Mouse (Mus musculus): ENCODE measurements around the gene Dixdc1.

Gene Dixdc1

DNA sequence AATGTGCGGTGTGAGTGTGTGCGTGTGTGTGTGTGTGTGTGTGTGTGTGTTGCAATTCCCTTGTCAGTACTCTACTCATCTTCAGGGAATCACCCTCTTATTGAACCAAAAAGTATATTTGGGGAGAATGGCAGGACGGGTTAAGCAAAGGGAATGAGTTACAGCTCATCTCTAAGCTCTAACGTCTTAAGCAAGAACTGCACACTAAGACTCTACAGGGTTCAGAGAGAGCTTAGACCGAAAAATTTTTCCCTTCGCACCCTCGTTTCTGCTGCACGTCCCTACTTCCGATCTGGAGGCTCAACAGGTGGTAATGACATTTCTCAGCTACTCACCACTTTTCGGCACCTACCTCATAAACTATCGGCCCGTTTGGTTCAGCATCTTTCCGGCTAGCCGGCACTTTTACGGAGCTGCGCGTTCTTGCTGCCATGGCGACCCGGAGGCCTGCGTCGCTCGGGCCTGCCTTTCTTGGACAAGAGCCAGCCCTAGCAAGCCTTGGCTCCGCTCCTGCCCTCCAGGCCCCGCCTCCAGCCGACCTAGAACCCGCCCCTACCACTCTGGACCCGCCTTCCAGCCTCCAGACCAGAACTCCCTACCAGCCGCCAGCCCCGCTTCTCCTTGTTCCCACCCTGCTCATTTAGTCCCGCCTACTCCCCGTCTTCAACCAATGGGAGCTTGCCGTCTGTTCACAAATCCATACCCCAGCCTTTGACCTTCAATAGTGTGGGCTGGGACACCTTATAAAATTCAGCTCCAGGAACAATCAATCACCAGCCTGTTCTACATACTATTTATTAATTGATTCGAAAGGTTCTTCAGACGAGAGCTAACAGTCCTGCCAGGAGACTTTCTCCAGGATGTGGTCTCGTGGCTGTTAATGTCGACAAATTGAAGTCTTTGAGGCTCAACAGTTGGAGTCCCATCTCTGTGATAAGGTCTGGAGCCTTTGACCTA is at the start of gene Dixdc1:
Dixdc1 (minus strand) TSS at position 604 of the 957 bp plus-strand sequence.
- in situ Hi-C loops (cut with MboI, MseI): no loop called here

DNA sequence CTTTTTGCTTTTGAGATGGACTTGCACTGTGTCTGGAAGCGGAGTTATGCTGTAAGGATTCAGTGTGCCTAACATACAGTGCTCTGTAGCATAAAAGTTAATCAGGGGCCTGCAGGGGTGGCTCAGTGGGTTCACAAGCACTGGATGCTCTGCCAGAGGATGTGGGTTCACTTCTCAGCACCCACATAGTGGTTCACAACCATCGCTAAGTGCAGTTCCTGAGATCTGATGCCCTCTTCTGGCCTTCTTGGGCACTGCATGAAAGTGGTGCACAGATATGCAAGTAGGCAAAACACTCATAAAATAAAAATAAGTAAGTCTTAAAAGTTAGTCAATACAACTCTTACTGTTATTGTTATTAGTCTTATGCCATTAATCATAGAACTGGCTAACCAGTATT is 42.8 kb upstream of the Dixdc1 start:
- in situ Hi-C loops (cut with MboI, MseI): loop anchor here in 1 of 2 experiments (10.0 kb wide), 1 partner anchor 1267 kb away; no protein-coding TSS in a partner anchor

DNA sequence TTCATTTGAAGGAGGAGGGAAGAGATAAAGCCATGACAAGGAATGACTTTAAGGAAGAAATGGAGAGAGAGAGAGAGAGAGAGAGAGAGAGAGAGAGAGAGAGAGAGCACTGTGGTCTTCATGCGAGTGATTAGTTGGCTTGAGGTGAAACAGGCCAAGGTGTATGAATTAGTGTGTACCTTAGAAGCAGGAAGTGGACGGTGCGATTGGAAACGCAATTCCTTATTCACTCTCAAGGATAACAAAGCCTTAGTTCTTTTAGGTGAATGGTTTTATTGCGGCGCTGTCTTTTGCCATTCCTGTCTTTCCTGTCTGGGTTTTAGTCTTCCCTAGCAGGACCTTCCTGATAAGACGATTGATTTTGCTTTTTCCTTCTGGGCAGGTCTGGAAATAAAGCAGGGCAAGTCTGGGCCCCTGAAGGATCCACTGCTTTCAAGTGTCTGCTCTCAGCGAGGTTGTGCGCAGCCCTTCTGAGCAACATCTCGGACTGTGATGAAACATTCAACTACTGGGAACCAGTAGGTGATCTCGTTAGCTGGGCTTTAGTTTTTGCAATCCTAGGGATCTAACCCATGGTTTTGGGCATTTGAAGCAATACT is 36.9 kb upstream of the Dixdc1 start:
- in situ Hi-C loops (cut with MboI, MseI): no loop called here

DNA sequence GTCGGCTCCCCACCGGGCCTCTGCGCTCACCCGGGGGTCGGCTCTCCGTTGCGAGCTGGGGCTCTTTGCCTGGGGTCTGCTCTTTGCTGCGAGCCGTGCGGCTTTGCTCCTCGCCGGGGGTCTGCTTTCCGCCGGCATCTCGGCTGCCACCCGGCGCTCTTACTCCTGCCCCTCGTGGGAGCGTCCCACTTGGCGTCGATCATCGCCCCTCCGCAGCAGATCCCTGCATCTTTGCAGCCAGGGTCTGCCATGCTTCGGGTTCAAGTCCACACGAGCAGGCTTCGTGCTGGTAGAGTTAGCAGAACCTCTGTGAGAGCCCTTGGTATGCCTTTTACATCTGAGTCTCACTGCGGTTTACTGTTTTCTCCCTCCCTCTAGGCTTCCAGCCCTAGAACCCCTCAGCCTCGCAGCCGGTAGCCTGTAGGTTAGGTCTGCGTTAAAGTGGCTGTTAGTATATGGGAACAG is 36.4 kb upstream of the Dixdc1 start:
- in situ Hi-C loops (cut with MboI, MseI): no loop called here

DNA sequence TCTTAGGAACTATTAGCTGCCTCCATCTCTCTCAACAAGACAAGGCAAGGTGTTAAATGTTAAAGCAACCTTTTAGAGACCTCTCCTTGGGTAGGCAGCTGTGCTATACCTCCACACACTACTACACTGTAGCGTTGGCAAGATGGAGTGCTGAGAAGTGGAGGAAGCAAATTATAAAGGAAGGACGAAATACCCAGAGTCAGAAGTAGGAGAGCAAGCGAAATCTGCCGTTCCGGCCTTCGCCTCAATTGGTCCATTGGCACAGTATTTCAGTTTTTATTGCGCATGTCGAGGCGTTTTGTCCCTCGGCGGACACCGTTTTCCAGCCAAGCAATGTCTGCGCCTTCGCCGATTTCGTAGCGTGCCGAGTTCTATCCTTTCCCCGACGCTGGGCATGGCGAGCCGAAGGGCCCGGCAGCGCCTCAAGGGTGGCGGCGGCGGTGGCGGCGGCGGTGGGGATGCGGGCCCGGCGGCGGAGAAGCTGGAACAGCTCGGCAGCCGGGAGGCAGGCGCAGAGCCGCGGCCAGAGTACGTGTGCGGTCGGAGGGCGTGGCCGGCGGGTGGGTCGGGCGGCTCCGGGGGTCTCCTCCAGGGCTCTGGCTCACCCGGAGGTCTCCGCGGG is 35.8 kb upstream of the Dixdc1 start, which contains the start of the genes Alg9 and 1110032A03Rik:
Alg9 (plus strand) TSS at position 29 of the 622 bp plus-strand sequence.
1110032A03Rik (minus strand) TSS at position 530 of the 622 bp plus-strand sequence.
- in situ Hi-C loops (cut with MboI, MseI): no loop called here

DNA sequence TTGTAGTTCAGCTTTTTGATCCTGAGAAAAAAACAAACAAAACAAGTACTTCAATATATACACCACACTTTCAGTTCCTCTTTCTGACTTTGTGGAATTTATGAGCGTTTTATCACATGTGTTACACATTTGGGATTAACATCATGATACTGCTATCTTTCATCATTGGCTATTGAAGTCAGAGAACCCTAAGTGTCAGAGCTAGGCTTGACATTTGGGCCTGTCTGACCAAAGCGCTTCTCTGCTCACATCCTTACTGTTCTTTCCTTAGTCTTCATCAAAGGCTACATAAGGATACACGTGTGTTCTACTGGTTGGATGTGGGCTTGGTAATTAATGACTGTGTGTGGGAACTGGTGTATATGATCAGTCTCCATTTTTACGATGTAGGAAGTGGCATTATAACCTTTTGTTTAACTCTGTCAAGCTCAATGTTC is 34.7 kb upstream of the Dixdc1 start:
- in situ Hi-C loops (cut with MboI, MseI): no loop called here

DNA sequence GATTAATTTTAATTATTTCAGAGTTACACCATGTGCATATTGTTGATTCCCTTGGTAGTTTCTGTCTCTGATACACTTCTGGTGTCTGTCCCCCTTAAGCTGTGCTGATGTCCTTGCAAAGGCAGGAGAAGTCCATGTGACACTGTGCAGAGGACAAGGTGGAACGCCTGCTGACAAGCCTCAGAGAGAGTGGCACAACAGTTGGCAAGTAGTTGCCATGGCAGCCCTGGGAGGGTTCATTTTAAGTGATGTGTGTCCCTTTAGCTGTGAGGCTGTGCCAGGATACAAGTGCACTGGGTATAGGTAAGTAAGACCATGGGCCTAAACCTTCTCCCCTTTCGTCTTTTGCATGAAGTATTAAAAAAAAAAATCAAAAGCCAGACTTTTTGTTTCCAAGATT is 30.7 kb upstream of the Dixdc1 start:
- in situ Hi-C loops (cut with MboI, MseI): no loop called here

DNA sequence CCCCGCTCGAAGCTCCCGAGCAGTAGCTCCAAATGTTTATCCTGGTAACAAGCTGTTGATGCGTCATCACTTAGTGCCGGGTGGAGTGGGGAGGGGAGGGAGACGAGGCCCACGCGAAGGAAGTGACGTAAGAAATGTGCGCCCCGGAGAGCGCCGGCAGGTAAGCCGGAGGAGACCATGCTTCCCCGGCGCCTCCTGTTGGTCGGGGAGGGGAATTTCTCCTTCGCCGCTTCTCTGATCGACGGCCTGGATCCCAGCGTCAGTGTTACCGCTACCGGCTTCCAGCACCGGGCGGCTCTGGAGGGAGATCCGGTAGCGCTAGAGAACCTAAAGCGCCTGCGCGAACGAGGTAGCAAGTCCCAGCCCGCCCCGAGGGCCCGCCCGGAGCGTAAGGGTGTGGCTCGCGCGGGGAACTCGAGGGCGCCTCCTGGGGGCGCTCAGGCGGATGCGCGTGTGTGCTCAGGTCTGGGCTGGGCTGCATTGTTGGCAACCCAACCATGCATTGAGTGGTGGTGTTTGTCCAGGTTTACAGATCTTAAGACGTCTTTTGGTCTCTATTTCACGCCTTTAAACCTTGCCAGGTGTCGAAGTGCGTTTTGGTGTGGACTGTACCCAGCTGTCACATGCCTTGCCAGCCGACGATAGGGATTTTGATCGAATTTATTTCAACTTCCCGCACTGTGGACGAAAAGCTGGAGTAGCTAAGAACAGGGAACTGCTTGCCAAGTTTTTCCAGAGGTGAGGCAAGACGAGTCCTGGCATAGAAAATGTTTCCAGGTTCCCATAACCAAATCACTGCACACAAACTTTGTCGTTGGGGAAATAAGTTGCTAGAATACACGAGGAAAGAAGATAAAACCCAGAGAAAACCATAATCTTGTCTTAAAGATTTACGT is 29.0 kb upstream of the Dixdc1 start, which contains the start of gene Fdxacb1:
Fdxacb1 (plus strand) TSS at position 130 of the 896 bp plus-strand sequence.
- in situ Hi-C loops (cut with MboI, MseI): no loop called here

DNA sequence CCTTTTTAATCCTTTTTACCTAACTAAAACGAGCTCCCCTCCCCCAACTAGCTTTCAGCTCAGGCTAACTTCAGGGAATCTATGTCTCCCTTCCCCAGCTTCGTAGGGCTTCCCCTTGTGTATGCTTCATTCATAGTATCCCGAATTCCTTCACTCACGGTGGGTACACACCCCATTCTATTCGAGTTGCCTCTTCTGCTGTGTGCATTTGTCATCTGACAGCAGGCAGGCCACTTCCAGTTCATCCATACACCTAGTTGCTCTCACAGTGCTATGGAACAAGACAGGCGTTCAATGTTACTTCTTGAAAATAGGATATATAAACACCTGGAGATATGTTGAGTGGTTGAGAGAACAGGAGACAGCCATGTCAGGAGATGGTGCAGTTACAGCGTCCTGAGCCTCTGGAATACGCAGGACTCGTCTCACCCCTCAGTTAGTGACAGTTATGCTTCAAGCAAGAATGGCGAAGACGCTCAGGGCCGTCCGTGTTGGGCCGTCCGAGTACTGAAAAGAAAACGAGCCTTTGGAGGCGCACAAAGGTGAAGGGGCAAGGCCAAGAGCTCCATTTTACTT is 28.3 kb upstream of the Dixdc1 start:
- in situ Hi-C loops (cut with MboI, MseI): no loop called here

DNA sequence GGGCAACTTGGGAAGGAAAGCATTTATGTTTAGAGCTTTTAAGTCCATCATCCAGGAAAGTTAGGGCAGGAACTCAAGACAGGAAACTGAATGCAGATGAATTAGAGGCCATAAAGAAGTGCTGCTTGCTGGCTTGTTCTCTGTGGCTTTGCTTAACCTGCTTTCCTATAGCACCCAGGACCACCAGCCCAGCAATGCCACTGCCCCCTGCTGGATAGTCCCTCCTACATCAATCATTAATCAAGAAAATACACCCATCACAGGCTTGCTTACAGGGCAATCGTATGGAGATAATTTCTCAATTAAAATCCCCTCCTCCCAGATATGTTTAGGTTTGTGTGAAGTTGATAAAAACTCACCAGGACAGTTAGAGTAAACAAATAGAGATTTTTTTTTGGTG is 24.0 kb upstream of the Dixdc1 start:
- in situ Hi-C loops (cut with MboI, MseI): loop anchor here in 1 of 2 experiments (5.0 kb wide), 1 partner anchor 1271 kb away; no protein-coding TSS in a partner anchor

DNA sequence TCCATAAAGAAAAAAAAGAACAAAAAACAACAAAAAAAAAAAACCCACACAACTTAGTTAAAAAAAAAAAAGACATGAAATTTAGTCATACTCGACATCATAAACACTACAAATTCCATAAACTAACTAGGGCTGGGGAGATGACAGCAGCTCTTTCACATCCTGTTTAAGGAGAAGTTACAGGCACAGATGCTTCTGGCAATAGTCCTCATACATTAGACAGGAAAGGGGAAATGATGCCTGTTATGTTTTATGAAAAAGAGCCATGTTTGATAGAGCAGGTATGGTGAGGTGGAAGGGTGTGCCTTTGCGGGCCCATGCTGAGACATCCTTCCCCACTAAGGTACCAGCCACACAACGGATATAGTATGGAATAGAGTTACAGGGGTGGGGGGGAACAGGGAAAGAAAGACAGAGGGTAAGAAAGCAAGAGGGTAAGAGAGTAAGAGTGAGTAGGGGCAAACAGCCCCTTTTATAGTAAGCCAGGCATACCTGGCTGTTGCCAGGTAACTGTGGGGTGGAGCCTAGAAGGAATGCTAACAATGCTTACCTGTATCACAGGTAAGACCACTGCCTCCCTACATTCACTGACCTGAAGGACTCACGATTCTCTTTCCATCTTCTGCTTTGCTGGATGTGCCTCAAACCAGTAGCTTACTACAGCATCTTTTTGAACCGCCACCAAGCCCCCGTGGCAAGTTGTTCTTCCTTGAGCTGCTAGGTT is 22.4 kb upstream of the Dixdc1 start:
- in situ Hi-C loops (cut with MboI, MseI): loop anchor here in 1 of 2 experiments (5.0 kb wide), 1 partner anchor 1269 kb away; no protein-coding TSS in a partner anchor

DNA sequence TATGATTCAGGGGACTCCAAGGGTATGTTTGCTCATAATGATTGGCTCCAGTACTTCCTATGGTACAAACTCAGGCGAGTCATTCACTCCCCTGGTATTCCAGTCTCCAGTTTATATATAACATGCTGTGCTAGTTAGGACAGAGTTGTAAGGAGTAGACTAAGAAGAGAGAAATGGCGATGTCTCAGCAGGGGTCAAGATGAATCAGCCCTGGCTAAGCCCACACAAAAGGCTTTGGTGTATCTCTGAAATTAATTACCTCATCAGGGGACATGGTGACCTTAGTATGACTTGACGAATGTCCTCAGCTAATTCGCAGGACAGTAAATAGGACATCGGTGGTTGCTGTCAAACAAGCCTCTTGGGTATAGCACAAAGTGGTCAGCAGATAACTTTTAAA is 17.4 kb upstream of the Dixdc1 start:
- in situ Hi-C loops (cut with MboI, MseI): loop anchor here in 1 of 2 experiments (10.0 kb wide), 1 partner anchor 692 kb away; no protein-coding TSS in a partner anchor

DNA sequence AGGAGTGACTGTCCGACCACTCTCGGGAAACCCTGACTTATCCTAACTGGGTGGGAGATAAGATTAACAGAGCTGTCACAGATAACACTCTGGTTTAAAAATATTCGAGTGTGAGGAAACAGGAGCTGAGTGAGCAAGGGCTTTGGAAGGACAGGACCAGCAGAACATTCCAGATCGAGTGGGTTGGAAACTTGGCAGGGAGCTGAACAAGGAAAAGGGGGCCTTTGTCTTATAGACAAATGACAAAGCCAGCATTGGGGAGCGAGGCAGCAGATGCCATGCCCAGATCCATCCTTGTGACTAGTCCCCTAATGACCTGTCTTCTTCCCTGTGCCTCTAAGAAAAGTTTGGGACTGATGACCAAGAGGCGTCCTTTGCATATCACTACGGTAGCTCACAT is 14.6 kb upstream of the Dixdc1 start:
- in situ Hi-C loops (cut with MboI, MseI): loop anchor here in 1 of 2 experiments (10.0 kb wide), 1 partner anchor 689 kb away; no protein-coding TSS in a partner anchor

DNA sequence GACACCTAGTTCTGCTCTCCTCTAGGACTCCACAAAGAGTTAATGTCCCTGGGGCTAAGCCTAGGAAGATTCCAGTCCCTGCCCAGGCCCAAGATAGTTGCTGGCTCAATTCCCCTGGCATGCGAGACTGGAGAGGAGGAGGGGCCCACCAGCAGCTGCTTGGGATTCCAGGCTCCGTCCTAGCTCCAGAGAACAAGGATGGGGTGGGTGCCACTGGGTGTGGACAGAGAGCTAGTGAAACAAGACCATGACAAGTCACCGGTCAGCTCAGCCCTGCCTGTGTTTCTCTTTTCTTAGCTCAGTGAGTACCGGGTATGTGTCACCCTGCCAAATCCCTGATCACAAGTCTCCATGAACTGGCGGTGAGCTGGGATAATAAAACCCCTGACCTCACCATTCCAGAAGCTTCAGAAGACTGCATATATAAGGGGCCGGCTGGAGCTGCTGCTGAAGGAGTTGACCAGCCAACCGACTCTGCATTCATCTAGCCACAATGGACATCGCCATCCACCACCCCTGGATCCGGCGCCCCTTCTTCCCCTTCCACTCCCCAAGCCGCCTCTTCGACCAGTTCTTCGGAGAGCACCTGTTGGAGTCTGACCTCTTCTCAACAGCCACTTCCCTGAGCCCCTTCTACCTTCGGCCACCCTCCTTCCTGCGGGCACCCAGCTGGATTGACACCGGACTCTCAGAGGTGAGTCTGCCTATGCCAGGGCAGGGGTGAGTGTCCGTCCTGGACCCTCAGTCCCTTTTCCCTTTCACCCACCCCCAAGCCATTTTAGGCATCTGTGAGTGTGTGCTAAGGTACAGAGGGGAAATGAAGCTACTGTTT is 13.7 kb upstream of the Dixdc1 start:
- in situ Hi-C loops (cut with MboI, MseI): loop anchor here in 1 of 2 experiments (10.0 kb wide), 1 partner anchor 688 kb away; no protein-coding TSS in a partner anchor

DNA sequence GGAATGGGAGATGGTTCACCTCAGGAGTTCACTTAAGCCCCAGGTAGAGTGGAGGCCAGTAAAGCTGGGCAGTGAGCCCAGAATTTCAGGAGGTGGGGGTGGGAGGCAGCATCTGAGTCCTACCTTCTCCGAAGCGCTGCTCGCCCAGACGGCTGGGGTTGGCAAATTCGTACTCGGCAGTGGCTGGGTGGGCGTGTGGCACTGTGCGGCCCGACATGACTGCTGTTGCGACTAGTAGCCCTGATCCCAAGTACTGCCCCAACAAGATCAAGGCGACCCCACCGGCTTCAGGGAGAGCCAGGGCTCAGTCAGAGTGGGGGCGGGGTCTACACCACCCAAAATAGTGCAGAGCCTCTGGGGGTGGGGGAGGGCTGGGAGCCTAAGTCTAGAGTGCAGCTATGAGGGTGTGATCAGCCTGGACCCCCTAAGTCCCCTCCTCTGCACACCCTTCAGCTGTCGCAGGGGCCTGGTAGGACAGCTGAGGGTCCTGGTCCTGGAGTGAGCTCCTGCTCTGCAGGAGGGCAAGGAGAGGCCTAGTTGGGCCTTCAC is 12.8 kb upstream of the Dixdc1 start, which contains the start of gene Hspb2:
Hspb2 (minus strand) TSS at position 301 of the 549 bp plus-strand sequence.
- in situ Hi-C loops (cut with MboI, MseI): loop anchor here in 1 of 2 experiments (10.0 kb wide), 1 partner anchor 687 kb away; no protein-coding TSS in a partner anchor

DNA sequence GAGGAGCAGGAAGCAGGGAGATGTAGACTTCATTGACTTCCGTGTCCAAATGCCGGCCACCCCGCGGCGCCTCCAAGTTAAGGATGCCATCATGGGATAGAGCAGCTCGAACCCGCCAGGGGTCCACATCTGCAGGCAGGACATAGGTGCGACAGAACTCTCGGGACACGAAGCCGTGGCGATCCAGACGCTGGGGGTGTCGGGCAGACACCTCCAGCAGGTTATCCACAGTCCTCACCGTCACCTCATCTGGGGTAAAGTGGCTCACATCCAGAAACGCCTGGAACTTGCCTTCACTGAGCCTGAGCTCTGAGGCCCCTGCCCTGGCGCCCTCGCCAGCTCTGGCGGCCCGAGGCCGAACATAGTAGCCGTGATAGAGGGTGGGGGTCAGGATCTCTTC is 12.0 kb upstream of the Dixdc1 start, which contains the start of gene Cryab:
Cryab (plus strand) TSS at position 3 of the 400 bp plus-strand sequence.
- in situ Hi-C loops (cut with MboI, MseI): loop anchor here in 1 of 2 experiments (10.0 kb wide), 1 partner anchor 687 kb away; no protein-coding TSS in a partner anchor

DNA sequence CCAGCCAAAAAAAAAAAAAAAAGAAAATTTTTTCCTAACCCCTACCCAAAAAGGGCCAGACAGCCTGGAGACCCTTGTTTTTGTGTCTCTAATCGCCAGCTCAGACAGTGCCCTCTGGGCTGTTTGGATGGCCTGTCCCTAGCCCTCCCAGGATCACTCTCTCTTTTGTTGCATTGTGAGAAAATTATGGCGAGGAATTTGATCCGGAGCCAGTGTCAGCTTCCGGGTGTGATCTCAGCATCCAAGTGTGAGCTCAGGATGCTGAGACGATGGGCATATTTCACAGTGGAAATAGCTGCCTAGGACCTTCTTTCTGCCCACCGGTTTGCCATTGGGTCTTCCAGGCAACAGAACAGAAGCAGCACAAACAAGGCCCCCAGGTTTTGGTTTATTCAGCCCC is 11.4 kb upstream of the Dixdc1 start:
- in situ Hi-C loops (cut with MboI, MseI): loop anchor here in 1 of 2 experiments (10.0 kb wide), 1 partner anchor 686 kb away; no protein-coding TSS in a partner anchor
